Mouse (Mus musculus) ES-E14 (cell line): ENCODE measurements at regions not wholly inside any gene's neighbourhood (a gene's known extent, or its start where the extent isn't known, plus 50 kb on each side); places are given as distances from the start of the nearest gene placed in this dataset.

Source experiments
- CHD2 ChIP-seq: IDR thresholded peaks from 2 replicates; pipeline ENCODE4 v1.6.1; 2014; ENCODE audit warnings: mild to moderate bottlenecking, low read depth, low read length, inconsistent platforms
- MAFK ChIP-seq: IDR thresholded peaks from 2 replicates; pipeline ENCODE4 v1.6.1; 2014; ENCODE audit warnings: mild to moderate bottlenecking, low read depth, low read length, inconsistent platforms; ENCODE audit not compliant: insufficient read depth
- ZNF384 ChIP-seq: IDR thresholded peaks from 2 replicates; pipeline ENCODE4 v1.6.1; 2012; ENCODE audit warnings: low read depth, low read length, inconsistent platforms

DNA sequence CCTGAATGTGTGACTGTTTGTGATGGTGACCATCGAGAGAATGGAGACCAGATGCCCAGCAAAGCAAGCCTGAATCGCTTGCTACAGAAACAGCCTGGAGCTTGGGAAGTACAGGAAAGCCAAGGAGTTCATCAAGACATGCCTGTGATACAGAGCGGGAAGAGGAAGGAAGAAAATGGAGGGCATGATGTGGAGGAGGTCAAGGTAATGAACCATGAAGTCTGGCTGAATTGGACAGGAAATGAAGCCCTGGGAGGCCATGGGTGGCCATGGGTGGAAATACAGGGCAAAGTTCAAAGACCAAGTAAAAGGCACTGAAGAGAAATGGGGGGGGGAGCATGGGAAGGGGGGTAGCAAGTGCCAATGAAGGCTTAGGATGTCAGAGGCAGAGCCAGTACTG lies 227.2 kb upstream of the Pou3f3 start:
- TF ChIP-seq CHD2 (no peak), ZNF384 (no peak), MAFK (no peak)
